Mouse (Mus musculus) T-helper 17 cell (primary cell): ENCODE results near the gene 4930469K13Rik.

Experiments used
- in situ Hi-C, 2 experiments: fragments of 300-600 bp; cut with MboI, MseI; formaldehyde crosslinking; loops; 1 replicate in 1 of 2; 2 replicates in 1 of 2; pipeline ENCODE4 v1.15.1; 2025; ENCODE audit warnings: high pct_unique_total_duplicates in 2 of 2

Gene 4930469K13Rik

DNA sequence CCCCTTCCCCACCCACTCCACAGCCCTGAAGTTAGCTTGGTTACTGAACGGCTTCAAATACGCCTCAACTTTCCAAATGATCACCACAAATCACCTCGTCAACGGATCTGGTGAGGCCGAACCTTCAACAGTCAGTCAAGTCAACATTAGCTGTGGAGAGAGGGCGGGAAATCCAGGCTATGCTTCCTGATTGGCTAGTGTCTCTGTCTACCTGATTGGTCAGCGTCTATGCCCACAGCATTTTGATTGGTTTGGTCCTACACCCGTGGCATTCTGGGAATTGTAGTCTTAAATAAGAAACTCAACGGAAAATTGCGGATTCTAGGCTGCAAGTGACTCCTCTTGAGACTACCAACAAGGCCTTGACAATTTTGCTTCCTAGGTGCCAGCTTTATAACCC lies at the start of gene 4930469K13Rik:
Gene 4930469K13Rik, minus strand, starts transcription at position 133 of the 400 bp plus-strand sequence.
- in situ Hi-C loops = no loop called here

DNA sequence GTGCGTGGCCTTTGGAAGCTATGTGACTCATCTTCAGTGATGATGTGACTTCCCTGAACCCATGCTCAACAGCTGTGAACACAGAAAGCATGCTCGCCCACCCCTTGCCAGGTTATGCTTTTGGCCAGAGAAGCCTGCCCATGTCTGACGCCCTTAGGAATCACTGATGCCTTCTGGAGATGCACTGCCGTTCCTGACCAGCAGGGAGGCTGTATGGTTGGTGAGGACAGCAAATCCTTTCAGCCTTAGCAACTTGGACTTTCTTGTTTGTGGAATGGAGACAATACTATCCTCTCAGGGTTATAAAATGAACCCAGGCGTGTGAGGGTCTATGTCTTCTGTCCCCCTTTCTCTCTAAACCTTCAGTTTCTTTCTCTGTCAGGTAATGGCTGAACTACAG lies 48.6 kb upstream of the 4930469K13Rik start:
- in situ Hi-C loops = no loop called here

DNA sequence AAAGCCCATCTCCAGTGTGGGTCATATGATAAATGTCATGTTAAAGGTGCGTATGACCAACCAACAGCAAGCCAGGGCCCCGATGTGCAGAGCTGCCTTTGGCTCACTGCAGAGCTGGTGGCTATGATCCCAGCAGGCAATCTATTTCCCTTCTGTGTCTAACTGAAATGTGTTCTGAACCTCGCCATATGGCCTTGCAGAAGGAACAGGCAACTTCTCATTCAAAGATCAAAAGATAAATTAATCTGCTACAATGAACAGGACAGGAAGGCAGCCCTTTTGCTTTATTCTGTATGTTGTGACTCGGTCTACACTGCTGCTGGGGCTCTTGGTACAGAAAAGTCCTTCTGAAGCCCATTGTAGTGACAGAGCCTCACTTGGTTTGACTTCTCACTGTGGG lies 46.1 kb upstream of the 4930469K13Rik start:
- in situ Hi-C loops = no loop called here

DNA sequence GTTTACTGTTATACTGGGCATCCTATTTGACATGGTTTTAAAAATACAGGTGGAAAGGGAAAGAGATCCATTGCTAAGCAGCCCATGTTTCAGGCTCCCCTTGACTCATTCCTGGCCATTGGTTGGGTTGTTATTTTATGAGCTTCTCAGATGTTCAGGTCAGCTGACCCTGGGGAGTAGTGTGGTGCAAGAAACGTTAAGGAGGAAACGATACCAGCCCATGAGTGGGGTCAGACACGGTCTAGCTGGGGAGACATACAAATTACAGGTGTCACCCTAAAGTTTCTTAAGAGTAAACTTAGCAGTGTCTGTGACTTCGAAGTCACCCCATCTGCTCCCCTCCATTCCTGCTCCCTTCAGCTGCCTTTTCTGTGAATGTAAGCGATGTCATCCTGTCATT lies 45.6 kb upstream of the 4930469K13Rik start:
- in situ Hi-C loops = no loop called here

DNA sequence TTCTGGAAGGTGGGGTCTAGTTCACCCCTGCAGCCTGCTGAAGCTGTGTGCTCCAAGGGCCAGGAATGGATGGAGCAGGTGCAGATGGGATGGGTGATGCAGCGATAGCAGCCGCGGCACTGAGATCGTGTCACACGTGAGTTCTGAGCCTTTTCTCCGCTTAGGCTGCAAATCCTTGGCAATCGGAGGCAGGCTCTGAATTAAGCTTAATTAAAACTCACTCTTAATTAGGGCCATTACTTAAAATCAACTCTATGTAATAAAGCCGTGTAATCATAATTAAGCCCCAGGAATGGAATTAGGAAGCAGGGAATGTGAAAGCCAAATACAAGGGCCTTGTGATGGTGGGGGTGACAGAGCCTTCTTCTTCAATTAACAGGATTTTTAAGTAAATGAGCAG lies 40.9 kb upstream of the 4930469K13Rik start:
- in situ Hi-C loops = no loop called here

DNA sequence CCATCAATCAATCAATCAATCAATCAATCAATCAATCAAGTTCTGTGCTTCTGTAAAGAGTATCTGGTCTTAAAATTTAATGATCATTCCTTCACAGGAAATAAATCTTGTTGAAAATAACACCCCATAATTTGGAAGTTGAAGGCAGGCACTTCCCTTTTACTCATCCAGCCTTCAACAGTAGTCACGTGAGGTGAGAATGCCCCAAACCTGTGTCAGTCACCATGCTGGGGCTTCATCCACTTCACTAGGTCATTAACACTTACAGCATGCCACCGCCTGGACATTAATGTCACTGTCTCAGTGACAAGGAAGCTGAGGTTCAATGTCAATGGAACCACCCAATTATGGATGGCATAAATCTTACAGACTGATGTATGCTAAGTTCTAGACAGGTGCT lies 30.1 kb upstream of the 4930469K13Rik start:
- in situ Hi-C loops = loop anchor here in 1 of 2 experiments (5.0 kb wide), 1 partner anchor 74 kb away; no protein-coding TSS in a partner anchor

DNA sequence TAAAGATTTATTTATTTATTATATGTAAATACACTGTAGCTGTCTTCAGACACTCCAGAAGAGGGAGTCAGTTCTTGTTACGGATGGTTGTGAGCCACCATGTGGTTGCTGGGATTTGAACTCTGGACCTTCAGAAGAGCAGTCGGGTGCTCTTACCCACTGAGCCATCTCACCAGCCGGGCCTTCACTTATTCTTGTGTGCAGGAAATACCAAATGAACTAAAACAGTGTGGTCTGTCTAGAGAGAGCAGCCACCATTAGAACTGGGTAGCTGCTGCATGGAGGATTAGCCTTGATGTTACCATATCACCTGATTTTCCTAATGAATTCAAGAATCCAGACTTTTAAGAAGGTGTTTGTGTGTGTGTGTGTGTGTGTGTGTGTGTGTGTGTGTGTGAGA lies 27.4 kb upstream of the 4930469K13Rik start:
- in situ Hi-C loops = loop anchor here in 1 of 2 experiments (5.0 kb wide), 1 partner anchor 77 kb away; no protein-coding TSS in a partner anchor

DNA sequence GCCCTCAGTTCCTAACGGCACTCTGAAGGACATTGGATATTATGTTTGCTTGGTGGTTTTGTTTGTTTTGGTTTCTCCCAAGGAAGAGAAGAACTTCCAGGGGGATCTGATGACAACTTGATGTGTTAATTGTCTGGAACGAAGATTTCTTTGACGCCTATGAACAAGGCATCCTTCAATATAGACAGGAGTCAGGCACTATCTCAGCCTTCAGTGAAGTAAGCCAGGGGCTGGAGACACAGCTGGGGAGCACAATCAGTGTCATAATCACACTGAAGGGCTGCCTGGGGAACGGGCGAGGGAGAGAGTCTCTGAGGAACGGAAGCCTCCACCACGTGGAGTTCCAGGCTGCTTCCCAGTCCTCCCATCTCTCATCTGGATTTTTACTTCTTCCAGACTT lies 26.5 kb upstream of the 4930469K13Rik start:
- in situ Hi-C loops = loop anchor here (5.0 to 25.0 kb wide), 3 partner anchors 77 to 587 kb away; no protein-coding TSS in a partner anchor

DNA sequence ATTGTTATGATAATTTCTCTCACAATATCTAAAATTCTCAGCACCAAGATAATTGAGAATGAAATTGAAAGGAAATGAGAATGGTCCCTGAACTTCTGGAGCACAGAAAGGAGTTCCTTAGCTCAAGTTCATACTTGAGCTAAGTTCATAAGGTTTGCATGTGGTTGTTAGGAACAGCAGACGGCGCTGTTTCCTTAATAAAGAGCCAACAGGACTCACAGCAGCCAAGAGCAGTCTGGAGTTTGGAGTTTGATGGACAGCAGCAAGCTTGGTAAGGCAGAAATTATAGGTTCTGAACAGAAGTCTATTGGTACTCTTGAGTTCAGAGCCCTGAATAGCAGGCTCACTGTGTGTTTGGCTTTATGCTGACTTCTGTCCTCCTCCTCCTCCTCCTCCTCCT lies 24.8 kb upstream of the 4930469K13Rik start:
- in situ Hi-C loops = loop anchor here (5.0 to 25.0 kb wide), 2 partner anchors 89 to 589 kb away; no protein-coding TSS in a partner anchor

DNA sequence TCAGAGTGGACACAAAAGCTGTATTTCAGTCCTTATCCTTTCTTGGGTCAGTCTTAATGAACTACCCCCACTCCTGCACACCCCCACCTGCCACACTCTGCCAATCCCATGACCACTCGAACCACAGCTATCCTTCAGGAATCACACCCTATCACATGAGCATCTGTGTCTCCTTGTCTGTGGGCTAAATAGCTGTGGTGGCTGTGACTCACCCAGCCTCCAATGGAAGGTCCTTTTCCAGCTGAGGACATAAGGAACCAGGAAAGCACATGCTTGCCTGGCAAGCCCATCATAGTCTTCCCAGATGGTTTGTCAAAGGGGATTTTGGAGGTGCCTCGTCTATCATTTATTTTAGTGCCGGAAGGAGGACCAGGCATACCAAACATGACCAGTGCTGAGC lies 20.0 kb upstream of the 4930469K13Rik start:
- in situ Hi-C loops = loop anchor here in 1 of 2 experiments (25.0 kb wide), 1 partner anchor 594 kb away; no protein-coding TSS in a partner anchor

DNA sequence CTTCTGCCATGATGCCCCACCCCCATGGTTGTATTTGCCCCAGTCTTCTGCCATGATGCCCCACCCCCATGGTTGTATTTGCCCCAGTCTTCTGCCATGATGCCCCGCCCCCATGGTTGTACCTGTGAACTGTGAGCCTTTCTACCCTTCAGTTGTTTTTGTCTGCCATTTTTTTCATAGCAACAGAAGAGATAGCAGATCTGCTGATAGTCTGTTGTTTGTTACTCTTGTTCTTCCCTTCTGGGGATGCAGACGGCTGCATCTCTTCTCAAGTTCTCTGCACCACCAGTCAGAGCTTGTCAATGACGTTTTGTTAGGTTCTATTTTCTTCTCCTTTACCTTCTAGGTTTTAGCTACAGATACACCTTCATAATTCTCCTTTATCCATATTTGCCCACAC lies 19.2 kb upstream of the 4930469K13Rik start:
- in situ Hi-C loops = loop anchor here in 1 of 2 experiments (25.0 kb wide), 1 partner anchor 595 kb away; no protein-coding TSS in a partner anchor

DNA sequence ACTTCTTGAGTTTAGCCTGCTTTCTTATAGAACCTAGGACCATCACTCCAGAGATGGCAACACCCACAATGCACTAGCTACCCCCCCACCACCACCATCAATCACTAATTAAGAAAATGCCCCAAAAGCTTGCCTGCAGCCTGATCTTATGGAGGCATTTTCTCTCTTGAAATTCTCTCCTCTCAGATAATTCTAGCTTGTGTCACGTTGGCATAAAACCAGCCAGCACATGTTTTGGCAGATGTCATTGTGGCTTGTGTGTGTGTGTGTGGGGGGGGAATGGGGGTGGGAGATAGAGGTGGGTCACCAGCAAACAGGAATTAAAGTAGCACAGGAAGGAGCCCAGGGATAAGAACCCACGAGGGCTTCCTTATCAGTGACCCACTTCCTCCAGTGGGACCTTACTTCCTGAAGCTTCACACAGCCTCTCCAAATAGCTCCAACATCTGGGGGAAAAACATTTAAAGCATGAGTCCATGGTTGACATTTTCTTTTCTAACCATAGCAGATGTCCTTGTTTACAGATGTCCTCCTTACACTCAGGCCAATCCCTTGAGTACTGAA lies 18.3 kb upstream of the 4930469K13Rik start:
- in situ Hi-C loops = loop anchor here in 1 of 2 experiments (25.0 kb wide), 1 partner anchor 596 kb away; no protein-coding TSS in a partner anchor

DNA sequence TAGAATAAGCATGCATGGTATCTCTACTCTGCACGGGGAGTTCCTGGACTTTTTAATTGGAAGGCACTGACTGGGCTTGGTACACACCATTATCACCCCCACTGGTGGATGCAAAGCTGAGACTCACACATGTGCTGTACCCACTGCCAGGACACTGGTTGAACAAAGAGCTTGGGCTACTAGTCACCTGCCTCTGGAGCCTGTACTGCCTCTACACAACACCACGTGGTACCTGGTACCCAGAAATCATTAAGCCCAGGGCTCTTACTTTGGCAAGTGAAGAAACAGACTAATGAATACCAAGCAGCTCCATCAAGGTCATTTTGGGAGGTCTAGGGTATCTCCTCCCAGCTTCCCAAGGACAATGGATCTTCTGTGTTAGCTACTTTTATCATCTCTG lies 15.4 kb upstream of the 4930469K13Rik start:
- in situ Hi-C loops = loop anchor here in 1 of 2 experiments (25.0 kb wide), 1 partner anchor 599 kb away; no protein-coding TSS in a partner anchor

DNA sequence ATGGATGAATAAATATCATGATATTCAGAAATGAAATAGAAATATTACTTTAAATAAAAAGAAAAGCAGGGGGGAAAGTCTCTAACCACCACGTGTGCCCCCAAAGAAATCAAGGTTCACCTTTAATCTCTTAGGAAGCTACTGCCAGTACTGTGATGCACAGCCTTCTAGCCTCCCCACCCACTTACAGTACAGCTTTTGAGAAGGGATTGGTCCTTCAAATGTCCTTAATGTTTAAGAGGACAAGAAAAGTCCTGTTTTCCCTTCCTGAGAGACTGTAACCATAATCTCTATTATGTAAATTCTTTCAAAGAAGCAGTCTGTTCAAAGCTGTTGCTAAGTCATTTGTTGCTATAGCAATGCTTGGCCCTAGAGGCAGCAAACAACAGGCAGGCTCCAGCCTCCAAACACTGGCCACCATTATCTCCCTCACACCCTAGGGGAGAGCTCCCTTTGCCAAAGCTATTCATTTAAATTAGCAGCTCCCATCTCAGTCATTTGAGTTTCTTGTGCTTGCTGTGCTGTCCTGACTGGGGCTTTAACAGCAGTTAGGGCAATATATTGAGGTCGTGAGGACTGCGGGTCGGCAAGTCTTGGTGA lies 14.5 kb upstream of the 4930469K13Rik start:
- in situ Hi-C loops = loop anchor here in 1 of 2 experiments (25.0 kb wide), 1 partner anchor 599 kb away; no protein-coding TSS in a partner anchor

DNA sequence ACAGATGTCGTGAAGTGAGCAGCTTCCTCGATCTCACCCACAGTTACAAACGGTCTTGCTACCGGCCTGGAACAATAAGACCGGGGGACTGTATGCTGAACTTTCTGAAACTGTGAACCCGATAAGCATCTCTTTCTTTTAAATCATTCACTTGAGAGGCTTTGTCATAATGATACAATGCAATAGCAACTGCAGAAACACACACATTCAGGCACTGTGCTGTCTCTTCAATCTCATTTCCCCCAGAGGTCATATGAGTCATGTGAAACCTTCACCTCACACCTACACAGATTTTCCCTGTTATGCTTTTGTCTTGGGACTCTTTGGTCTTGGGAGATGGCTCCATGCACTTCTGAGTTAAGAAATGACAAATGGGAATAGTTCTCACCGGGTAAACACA lies 13.6 kb upstream of the 4930469K13Rik start:
- in situ Hi-C loops = loop anchor here in 1 of 2 experiments (25.0 kb wide), 1 partner anchor 600 kb away; no protein-coding TSS in a partner anchor

DNA sequence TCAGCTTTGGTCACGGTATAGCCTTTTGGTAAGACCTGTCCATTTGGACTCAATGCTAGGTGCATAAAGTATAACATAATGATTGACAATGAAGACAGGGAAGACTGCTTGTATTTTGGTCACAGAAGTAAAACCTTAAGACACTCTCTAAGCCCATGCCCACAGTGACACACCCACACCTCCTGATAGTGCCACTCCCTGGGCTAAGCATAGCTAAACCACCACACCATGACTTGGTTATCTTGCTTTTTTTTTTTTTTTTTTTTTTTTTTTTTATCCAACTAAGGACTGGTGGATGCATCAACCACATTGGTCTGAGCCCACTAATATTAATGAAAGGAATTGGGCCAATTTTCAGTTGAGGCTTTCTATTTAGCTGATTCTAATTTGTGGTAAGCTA lies 10.9 kb upstream of the 4930469K13Rik start:
- in situ Hi-C loops = loop anchor here in 1 of 2 experiments (25.0 kb wide), 1 partner anchor 603 kb away; no protein-coding TSS in a partner anchor

DNA sequence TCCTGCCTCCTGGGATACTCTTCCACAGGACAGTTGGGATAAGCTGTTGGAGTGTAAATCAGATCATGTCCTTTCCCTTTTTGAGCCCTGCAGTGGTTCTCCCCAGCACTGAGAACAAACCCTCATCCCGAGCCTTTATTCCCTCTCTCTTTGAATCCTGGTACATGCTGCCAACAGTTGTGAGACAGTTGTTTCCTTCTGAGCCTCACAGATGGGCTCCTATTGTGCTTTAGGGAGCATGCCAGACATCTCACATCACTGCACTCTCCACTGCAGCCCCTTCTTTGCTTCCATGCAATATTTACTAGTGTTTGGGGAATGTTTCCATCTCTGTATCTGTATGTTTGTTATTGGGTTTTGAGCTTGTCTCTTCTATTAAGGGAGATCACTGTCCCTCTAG lies 6.6 kb upstream of the 4930469K13Rik start:
- in situ Hi-C loops = loop anchor here in 1 of 2 experiments (5.0 to 25.0 kb wide), 2 partner anchors 58 to 607 kb away; partner anchors contain the start of gene Lcp2

DNA sequence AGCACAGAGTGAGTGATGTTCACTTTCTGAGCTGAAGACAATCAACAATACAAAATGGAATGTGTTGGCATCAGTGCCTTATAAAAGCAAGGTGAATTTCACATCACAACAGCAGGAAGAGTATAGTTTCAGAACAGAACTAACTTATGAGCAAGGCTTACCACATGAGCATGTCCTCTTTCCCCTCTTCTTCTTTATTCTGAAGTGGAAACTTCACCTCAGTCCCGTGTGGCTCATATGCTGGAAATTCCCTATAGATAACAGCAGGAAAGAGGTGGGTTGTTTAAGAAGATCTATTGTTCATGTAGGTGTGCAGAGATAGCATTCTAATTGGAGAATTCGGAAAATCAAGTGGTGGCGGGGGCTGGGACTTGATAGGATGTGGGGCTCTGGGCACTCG lies 3.5 kb upstream of the 4930469K13Rik start:
- in situ Hi-C loops = loop anchor here in 1 of 2 experiments (5.0 to 25.0 kb wide), 2 partner anchors 55 to 610 kb away; partner anchors contain the start of gene Lcp2

DNA sequence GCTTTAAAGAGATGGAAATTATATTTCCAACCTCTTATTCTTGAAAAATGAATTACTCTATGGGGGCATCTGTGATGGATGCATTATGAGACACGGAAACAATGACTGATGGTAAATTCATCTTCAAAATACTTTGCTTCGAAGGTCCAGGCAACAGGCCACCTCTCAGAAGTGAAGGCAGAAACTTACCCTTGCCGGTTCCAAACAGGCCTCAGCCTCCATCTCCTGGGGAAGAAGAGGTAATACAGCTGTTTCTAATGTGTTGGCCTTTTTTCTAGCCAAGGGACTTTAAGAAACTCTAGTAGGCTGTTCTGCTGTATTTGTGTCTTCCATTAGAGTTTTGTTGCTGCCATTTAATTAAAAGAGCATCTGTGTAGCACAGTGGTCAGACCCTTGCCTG lies 11.3 kb downstream of the 4930469K13Rik start:
- in situ Hi-C loops = loop anchor here in 1 of 2 experiments (10.0 kb wide), 1 partner anchor 598 kb away; no protein-coding TSS in a partner anchor

DNA sequence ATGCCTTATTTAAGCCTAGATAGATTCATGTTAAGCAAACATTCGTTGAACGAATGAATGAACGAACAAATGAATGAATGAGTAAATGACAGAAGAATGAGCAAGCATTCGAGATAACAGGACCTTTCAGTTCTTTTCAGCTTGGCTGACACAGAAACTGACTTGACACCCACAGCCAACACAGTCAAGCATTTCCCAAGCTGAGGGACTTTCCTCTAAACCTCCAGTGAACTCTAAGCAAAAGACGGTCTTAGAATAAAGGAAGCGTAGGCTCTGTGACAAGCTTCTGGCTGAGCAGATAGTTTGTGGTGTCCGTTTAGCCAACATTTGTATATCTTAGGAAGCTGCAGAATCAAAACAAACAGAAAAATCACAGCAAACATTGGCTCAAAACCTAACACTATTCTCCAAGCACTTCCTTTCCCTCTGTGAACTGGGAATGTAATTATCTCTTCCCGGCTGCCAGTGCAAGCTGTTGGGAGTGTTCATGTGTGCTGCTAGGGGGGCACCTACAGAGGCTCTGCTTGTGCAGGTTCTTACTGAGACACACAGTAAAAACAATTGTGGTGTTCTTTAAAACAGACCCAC lies 12.1 kb downstream of the 4930469K13Rik start:
- in situ Hi-C loops = loop anchor here in 1 of 2 experiments (10.0 kb wide), 1 partner anchor 599 kb away; no protein-coding TSS in a partner anchor

DNA sequence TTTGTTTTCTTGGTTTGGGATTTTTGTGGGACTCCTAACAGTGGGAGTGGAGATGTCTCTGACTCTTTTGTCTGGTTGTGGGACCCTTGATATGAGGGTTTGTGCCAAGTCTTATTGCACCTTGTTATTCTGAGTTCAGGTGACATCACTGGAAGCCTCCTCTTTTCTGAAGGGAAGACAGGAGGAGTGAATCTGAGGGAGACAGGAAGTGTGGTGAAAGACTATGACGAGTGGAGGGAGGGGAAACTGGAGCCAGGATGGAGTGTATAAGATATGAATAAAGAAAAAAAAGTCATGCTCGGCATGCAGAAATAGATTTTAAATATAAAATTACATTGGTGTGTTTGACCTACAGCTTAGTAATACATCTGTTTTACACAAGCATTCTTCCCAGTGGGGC lies 13.7 kb downstream of the 4930469K13Rik start:
- in situ Hi-C loops = loop anchor here in 1 of 2 experiments (10.0 kb wide), 1 partner anchor 600 kb away; no protein-coding TSS in a partner anchor

DNA sequence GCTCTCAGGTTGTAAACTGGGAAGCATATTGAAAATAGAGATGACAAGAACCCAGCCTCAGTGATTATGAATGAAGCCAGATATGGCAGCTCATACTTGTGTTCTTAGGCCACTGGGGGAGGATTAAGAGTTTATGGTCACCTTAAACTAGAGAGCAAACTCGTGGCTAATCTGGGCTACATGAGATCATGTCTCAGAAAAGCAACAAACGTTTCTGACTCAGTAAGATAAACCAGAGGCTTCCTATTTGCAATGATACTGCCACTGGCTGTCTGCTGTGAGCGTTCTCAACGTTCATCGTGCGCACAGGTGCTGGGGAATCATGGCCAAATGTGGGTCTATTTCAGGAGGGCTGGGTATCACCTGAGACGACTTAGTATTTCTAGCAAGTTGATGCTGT lies 14.6 kb downstream of the 4930469K13Rik start:
- in situ Hi-C loops = loop anchor here in 1 of 2 experiments (10.0 kb wide), 1 partner anchor 601 kb away; no protein-coding TSS in a partner anchor
